Mouse (Mus musculus): ENCODE data around the gene Loxl1.
"Not testable (repeated sequence)": the region's sequence is repeated elsewhere in the genome, so short reads cannot be mapped to it uniquely, and the experiment has no call there.

Gene Loxl1

DNA sequence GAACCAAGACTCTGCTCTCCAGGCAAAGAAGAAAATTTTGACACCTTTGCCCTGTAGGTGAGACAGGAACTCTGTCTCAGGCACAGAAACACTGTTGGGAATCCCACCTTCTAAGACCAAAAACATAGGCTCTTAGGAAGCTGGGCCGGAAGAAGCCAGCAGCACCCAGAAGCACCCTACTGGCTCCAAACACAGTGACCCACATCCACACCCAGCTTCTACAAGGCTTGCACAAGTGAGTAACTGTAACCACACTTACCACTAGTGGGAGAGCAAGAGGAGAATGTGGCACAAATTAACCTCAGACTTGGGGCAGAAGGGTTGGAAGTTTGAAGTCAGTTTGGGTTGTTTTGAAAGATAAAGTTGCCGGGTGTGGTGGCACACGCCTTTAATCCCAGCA is 37.2 kb downstream of the Loxl1 start:
- DNase-seq: no peak

GRCm38 (mm10) chr9:58275115-58275774 is 37.7 kb downstream of the Loxl1 start:
- DNase-seq: no peak

DNA sequence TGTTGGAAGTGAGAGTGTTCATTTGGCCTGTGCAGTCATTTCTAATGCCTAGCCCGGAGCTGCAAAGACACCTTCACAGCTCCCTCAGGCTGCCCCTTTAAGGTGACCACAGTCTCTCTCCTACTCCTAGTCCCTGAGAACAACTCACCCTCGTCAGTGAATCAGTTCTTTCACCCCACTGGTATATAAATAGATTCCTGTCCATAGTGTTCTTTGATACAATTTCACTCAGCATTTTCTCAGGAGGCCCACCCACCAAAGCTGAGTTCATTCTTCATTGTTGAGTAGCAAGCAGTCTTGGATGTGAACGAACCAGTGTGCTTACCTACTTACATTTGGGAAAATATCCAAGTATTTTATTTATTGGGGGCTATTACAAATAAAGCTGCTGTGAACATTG is 38.4 kb downstream of the Loxl1 start:
- DNase-seq: no peak

DNA sequence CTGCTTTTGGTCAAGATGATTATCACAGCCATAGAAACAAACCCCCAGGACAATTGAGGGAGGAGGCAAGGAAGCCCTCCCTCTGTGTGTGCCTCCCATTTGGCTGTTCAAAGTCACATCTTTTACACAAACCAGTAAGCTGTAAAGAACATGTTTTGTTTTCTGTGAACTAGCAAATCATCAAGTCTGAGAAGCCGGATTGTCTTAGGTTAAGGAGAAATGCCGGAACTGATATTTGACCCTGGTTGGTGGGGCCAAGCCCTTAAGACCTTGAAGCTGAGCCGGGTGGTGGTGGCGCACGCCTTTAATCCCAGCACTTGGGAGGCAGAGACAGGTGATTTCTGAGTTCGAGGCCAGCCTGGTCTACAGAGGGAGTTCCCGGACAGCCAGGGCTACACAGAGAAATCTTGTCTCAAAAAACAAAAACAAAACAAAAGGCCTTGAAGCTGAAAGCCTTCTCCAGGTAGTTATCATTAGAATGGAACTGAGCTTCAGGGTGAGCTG is 38.8 kb downstream of the Loxl1 start:
- DNase-seq: no peak

- no peak for DNase-seq
Observed at GRCm38 (mm10) chr9:58272855-58273254, 40.1 kb downstream of the Loxl1 start.

GRCm38 (mm10) chr9:58272068-58272541 is 40.9 kb downstream of the Loxl1 start:
- DNase-seq: no peak

GRCm38 (mm10) chr9:58271551-58271950 is 41.4 kb downstream of the Loxl1 start:
- DNase-seq: not testable (repeated sequence)

- no peak for DNase-seq
Observed at GRCm38 (mm10) chr9:58271109-58271508, 41.9 kb downstream of the Loxl1 start.

GRCm38 (mm10) chr9:58270081-58270480 is 42.9 kb downstream of the Loxl1 start:
- DNase-seq: no peak

- peak; percentile 69 for DNase-seq
Observed at GRCm38 (mm10) chr9:58268384-58269313, 44.3 kb downstream of the Loxl1 start.

GRCm38 (mm10) chr9:58267046-58267445 is 45.9 kb downstream of the Loxl1 start:
- no peak for DNase-seq

DNA sequence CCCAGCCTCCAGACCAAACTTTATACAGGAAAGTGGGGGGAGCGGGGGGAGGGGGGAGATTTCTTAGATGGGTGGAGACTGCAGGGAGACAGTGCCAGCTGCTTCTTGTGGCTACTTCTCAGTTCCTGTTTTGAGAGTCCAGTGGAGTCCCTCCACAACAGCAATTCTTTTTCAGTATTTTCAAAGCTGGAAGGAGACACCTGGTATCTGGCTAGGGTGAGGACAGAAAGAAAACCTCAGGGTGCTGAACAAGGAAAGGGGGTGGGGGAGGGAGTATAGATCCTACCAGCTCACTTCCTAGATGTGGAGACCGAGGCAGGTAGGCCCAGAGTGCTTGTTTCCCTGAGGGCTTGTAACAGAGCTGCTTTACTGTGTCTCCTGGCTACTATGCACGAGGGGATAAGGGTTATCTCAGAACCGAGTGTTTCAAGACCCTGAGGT is 46.4 kb downstream of the Loxl1 start:
- no peak for DNase-seq

DNA sequence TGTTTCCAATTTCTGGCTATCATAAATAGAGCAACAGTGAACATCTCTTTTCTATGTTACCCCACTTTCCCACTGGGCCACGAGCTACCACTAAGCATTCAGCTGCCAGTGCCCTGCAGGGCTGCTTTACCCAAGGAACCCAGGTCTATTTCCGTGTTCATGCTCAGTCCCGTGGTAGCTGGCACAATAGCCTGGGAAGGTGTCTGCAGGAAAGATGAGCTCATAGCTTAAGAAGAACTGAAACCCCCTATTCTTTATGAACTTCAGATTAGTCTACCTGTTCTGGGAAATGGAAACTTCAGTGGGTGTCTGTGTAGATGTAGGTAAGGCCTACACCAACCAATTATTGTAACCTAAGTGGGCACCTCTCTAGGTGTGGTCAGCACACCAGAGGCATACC is 47.6 kb downstream of the Loxl1 start:
- no peak for DNase-seq

DNA sequence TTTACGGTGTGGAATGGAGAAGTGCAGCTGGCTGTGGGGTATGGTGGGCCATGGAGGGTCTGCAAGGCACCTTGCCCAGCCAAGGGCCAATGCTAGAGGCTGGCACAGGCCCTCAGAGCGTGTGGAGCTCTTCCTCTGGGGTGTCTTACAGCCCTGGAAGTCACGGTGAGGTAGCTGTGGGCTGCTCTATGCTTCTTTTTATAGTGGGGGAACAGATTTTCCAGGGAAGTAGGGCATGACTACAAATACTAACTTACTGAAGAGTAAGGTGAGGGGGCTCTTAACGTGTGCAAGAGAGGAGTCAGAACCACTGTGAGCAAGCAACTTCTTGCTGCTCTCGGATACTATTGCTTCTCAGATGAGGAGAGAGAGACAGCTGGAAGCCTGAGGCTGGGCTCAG is 50.5 kb downstream of the Loxl1 start:
- DNase-seq: no peak

- DNase-seq: no peak
Observed at GRCm38 (mm10) chr9:58255704-58256685, 57.0 kb downstream of the Loxl1 start.

- DNase-seq: no peak
Observed at GRCm38 (mm10) chr9:58255105-58255504, 57.9 kb downstream of the Loxl1 start.

DNA sequence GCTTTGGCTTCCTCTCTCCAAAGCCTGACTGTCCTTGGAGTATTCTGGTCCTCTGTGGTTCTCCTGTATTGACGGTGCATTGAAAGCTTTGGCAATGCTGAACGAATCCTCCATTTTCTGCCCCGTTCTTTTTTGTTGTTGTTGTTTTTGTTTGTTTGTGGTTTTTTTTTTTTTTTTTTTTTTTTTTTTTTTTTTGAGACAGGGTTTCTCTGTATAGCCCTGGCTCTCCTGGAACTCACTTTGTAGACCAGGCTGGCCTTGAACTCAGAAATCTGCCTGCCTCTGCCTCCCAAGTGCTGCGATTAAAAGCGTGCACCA is 59.2 kb downstream of the Loxl1 start:
- not testable (repeated sequence) for DNase-seq

DNA sequence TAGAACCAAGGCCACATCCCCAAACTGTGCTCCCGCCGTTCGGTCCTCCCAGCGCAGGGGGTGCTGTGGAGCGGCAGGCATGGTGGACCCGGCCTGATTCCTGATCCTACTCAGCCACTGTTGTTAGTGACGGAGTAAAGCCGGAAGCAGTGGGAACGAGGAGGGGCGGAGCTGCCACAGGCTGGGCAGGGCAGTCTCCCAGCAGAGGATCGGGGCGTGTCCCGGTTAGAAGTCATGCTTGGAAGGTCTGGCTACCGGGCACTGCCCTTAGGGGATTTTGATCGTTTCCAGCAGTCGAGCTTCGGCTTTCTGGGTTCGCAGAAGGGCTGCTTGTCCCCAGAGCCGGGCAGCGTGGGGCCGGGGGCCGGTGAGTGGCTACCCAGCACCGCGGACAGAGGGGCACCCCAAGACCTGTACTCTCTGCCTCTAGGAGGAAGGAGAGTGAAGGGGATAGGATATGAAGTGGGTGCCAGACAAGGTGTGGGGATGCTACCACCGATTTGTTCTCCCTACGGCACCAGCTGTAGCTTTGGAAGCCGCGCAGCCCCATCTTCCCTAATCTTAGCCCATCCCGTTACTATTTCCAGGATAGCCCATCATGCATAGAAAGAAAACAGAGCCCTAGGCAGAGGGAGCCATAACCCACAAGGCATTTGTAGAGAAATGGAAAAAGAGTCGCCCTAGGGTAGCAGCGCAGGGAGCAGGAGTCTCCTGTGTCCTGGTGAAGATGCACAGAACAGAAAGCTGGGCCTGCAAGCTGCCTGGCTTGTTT is 59.8 kb downstream of the Loxl1 start, which contains the start of gene Stoml1:
Stoml1 (plus strand) TSS at position 132 of the 772 bp plus-strand sequence.
- DNase-seq: peak; percentile 87

DNA sequence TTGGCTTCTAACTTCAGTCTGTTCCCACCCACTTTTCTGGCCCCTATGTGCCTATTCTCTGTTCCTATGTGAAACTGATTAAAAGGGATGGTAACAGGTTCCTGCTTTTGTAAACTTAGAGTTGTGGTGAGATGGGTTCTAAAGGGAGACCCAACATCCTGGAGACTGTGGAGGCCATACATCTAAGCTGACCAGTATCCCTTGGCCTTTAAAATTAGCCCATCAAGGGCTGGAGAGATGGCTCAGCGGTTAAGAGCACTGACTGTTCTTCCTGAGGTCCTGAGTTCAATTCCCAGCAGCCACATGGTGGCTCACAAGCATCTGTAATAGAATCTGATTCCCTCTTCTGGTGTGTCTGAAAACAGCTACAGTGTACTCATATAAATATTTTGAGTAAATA is 62.3 kb downstream of the Loxl1 start:
- DNase-seq: not testable (repeated sequence)

- no peak for DNase-seq
Observed at GRCm38 (mm10) chr9:58250322-58250721, 62.7 kb downstream of the Loxl1 start.

GRCm38 (mm10) chr9:58249592-58250192 is 63.3 kb downstream of the Loxl1 start, which contains the start of gene Pml:
Gene Pml (minus strand): TSS chr9:58249786.
- peak; percentile 63 for DNase-seq
